Mouse (Mus musculus): ENCODE measurements around the gene Tmem150c.

Gene Tmem150c

GRCm38 (mm10) chr5:100049904-100050303 lies 109.7 kb downstream of the Tmem150c start:
- DNase-seq, result no peak

- DNase-seq, result no peak
Observed at GRCm38 (mm10) chr5:100047871-100048270, 111.7 kb downstream of the Tmem150c start.

- DNase-seq, result no peak
Observed at GRCm38 (mm10) chr5:100047143-100047640, 112.4 kb downstream of the Tmem150c start.

- no peak for DNase-seq
Observed at GRCm38 (mm10) chr5:100046096-100046495, 113.5 kb downstream of the Tmem150c start.

- DNase-seq, result no peak
Observed at GRCm38 (mm10) chr5:100044621-100045020, 115.0 kb downstream of the Tmem150c start.

- DNase-seq, result no peak
Observed at GRCm38 (mm10) chr5:100044030-100044429, 115.6 kb downstream of the Tmem150c start.

GRCm38 (mm10) chr5:100043361-100043760 lies 116.2 kb downstream of the Tmem150c start:
- no peak for DNase-seq

GRCm38 (mm10) chr5:100042467-100042866 lies 117.1 kb downstream of the Tmem150c start:
- DNase-seq, result no peak

GRCm38 (mm10) chr5:100041272-100041671 lies 118.3 kb downstream of the Tmem150c start:
- DNase-seq, result no peak

- DNase-seq, result no peak
Observed at GRCm38 (mm10) chr5:100040281-100040784, 119.3 kb downstream of the Tmem150c start.

GRCm38 (mm10) chr5:100039602-100040142 lies 119.9 kb downstream of the Tmem150c start, which contains the start of the genes Hnrnpdl and Enoph1:
Hnrnpdl (minus strand) TSS chr5:100039664.
Enoph1 (plus strand) TSS chr5:100039985.
- peak; percentile 94 for DNase-seq

GRCm38 (mm10) chr5:100038714-100039601 lies 120.7 kb downstream of the Tmem150c start:
- DNase-seq, result peak; percentile 99

GRCm38 (mm10) chr5:100037965-100038713 lies 121.5 kb downstream of the Tmem150c start:
- peak; percentile 94 for DNase-seq

GRCm38 (mm10) chr5:100036681-100037080 lies 122.9 kb downstream of the Tmem150c start:
- peak; percentile 29 for DNase-seq

GRCm38 (mm10) chr5:100035950-100036349 lies 123.7 kb downstream of the Tmem150c start:
- no peak for DNase-seq

- DNase-seq, result no peak
Observed at GRCm38 (mm10) chr5:100032646-100033045, 127.0 kb downstream of the Tmem150c start.

GRCm38 (mm10) chr5:100032107-100032506 lies 127.5 kb downstream of the Tmem150c start:
- DNase-seq, result no peak

- no peak for DNase-seq
Observed at GRCm38 (mm10) chr5:100030069-100030468, 129.5 kb downstream of the Tmem150c start.

Measured in thymus, postnatal 25 days (tissue).